Mouse (Mus musculus) large intestine, adult 2 months (tissue): Measurements from ENCODE around the gene Smc4. TPM values are rescaled to one million over a fixed set of nuclear protein-coding genes. Genes with fewer than 3 reads are reported as not detected.

Experiments used
- DNase-seq: peaks from one replicate; pipeline ENCODE4 v3.0.0-alpha.2; 2012; ENCODE audit warnings: low read depth, low spot score
- WGBS: fragments of 180-500 bp; shearing (Covaris S2); methylation state at CpG from one replicate; pipeline ENCODE4 v1.1.7; 2018; 5-methylcytosine and 5-hydroxymethylcytosine counted together
- polyA plus RNA-seq: library from polyadenylated mRNA; depleted of rRNA; stranded (reverse); fragments of >200 nt; gene quantifications from 2 replicates; pipeline ENCODE4 v1.2.3, GENCODE M21; 2012; rRNA removed

Smc4 gene
- polyA plus RNA-seq: 2.7 and 5.1 TPM in 2 replicates

DNA sequence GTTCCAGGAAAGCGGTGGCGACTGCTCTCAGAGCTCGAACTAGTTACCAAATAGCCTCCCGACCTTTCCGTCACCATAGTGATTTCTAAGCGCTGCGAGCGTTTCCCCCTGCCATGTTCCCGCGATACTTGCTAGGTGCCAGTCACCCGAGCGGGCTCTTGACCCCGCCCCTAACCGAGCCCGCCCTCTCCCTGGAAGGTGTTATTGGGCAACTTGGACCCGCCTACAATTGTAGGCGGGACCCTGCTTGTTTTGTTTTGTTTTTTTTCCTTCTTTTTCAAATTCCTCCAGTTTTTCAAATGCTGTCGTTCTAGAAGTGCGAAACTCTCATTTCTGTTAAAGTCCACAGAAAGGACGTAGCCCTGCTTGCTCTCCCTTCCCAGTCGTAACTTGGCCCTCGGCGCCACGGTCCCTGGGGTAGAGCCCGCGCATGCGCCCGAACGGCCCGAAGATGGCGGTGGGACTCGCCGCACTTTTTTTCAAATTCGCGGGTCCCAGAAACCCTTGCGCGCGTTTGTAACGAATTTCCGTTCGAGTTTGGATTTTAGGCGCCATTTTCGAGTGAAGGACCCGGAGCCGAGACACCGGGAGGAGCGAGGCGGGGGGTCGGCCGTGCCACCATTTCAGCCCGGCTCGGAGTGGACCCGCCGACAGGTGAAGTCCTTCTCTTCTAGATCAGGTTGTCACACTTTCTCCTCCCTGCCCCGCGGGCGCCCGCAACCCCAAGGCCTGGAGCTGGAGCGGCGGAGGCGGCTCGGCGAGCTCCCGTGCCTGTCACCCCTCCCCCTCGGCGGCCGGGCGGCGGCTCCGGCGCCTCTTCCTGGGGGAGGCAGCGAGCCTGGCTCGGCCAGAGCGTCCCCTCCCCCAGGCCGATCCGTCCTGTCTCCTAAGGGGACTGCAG, at the start of gene Smc4, which contains the start of gene Ift80:
Gene Smc4, plus strand, starts transcription at position 302 of the 901 bp plus-strand sequence.
Gene Ift80, minus strand, starts transcription at position 134 of the 901 bp plus-strand sequence.
- peak; percentile 91 for DNase-seq
- WGBS: under 1% methylated on average over 76 of the region's 76 CpGs

DNA sequence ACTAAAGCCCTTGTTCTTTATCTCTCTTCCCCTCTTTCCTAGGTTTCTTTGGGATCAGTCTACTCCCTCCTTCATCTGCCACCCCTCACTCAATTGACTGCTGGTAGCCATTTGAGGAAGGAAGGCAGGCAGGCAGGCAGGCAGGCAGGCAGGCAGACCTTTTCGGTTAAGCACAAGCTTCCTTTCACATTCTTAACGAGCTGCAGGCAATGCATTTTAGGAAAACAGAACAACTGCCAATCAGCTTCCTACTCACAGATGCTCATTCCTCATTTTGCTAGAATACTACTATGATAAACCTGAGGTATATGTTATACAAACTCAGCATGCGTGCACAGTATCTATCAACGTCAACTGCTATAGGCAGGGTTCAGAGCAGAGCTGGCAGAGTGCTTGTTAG, 48.1 kb upstream of the Smc4 start:
- no peak for DNase-seq
- 59% methylated on average over 4 of the region's 4 CpGs for WGBS

DNA sequence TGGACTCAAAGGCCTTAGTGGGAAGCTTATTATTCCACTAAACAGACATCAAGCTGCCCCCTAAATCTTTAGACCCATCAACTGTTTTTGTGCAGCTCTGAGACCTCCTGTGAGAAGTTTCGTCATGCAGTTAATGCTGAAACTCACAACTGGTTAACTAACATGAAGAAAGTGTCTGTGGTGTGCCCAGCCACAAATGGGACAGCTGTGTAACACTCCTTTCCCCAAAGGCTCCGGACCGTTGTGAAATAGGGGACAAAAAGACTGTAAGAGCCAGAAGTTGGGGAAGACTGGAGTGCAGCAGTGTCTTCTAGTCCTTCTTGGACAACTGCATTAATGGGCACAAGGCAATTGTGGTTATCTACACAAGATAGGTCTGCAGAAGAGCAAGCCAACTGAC, 47.1 kb upstream of the Smc4 start:
- WGBS: 89% methylated on average over 3 of the region's 3 CpGs
- DNase-seq: no peak

DNA sequence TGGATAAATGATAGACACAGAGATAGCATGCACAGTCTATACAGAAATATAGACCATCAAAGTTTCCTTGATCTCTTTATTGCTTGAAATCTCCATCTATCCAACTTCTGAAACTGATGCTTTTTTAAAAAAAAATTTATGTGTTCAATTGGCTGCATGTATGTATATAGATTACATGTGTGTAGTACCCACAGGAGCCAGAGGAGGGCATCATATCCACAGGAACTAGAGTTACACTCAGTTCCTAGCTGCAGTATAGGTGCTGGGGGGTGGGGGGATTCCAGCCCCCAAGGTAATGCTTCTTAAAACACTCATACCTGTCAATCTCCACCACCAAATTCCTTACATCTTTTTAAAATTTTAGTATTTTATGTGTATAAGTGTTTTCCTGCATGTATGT, 39.9 kb upstream of the Smc4 start:
- DNase-seq: no peak

DNA sequence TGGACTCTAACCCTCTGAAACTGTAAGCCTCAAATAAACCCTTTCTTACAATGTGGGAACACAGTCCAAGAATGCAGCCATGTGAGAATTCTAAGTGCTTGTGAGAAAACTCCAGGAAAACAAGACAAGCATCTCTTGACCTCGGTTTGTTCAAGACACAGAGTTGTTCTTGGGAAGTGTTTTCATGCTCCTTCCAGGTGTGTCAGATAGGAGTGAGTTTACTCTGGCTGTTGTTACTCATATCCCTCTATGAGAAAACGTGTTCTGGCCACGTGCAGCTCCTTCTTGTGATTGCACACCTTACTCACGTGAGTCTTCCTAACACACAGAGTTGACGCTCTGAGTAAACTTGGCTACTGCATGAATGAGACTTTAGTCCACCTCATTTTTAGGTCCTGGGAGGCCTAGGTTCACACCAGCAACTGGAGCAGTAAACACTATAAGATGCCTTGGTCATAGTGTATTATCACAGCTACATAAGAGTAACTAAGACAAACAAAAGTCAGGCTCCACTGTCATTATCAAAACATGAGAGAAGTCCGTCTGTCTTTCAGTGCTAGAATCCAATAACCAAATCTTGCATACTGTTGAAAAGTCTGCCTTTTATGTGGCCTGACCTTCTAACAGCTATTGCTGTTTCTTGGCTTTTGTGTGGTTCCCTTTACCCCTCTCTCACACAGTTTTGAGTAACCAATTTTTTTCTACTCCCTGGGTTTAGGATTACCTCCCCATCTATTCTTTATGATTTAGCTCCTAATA, 37.8 kb upstream of the Smc4 start:
- WGBS: 93% methylated on average over 6 of the region's 6 CpGs
- no peak for DNase-seq

DNA sequence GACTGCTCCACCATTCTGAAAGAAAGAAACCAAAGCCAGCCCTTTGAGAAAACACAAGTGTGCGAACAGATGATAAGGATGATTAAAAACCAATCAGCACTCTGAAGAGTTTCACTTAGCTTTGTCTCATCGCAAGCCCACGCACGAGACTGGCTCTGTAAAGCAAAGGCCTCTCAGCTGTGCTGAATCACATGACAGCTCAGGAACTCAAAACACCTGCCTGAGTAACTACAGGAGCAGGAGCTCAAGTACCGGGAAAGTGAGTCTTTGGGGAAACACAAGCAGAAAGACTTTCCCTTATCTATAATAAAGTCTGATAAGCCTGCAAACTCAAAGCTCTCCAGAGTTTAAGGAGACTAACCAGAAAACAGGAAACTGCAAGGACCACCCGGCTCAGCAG, 37.1 kb upstream of the Smc4 start:
- DNase-seq: no peak
- WGBS: 78% methylated on average over 6 of the region's 6 CpGs

DNA sequence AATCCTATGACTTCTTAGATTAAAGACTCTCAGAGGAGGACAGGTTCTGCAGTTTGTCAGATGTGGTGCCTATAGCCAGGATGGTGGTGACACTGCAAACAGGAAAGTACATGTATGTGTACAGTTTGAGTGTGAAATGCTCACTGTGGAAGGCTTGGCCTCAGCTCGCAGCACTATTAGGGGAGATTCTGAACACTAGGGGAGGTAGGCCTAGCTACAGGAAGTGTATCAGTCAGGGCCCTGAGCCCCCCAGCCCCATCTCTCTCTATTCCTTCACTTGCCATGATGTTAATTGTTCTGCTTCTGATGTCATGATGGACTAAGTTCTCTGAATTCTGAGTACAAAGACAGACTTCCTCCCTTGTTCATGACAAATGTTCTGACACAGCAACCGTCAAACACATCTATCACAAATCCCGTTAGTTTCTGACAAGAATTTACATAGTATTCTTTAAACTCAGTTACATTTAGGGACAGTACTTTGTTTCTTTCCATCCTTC, 35.4 kb upstream of the Smc4 start:
- no peak for DNase-seq
- WGBS: 93% methylated on average over 3 of the region's 3 CpGs

DNA sequence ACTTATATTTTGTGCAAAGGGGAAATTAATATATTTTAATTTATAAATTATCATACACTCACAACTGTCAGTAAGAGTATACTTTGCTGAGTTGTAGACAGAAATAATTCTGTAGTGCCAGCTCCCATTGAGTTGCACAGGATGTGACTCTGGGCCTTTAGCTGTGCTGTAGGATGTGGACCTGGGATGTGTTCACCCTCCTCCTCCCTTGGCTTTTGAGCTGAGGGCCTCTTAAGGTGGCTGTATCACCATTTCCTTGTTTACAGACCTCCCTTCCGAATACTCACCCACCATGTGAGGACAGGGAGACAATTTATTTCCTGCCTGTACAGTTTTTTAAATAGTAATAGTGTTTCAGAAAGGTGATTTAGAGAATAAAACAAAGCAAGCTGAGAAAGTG, 31.0 kb upstream of the Smc4 start:
- 17% methylated on average over 1 of the region's 1 CpGs for WGBS

DNA sequence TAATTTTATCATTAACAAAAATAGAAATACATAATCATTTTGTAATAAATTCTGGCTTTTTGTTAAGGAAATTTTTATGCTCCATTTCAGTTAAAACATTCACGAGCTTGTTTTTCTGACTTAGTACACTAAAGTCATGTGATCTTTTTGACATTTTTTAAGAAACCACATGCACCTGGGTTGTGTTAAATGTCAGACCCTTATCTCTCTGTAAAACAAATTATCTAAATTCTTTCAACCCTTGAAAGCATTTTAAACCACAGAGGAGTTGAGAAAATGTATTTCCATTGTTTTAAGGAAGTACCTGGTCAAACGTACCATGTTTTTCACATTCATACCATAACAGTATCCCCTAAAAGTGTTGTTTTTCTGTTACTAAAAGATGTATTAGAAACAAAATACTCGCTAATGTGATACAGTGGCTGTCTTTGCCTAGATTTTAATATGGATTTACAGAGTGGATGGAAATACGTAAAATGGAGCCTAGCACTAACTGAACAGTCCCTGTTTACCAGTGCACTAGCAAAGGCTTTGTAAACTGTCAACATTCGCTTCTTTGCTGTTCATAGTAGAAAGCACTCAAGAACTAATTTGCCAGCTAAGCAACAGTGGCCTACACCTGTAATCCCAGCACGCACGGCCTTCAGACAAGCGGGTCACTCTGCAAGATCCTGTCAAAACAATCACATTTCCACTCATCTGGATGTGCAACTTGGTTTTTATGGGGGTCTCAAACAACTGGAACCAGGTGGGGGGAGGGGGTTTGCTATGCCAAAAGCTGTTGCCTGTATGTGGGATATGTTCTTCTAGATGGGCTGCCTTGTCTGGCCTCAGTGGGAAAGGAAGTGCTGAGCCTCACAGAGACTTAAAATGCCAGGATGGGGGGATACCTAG, 29.7 kb upstream of the Smc4 start:
- 92% methylated on average over 8 of the region's 8 CpGs for WGBS
- no peak for DNase-seq

More for the DNA sequence above, 31.0 kb upstream of the Smc4 start:
- DNase-seq: no peak

DNA sequence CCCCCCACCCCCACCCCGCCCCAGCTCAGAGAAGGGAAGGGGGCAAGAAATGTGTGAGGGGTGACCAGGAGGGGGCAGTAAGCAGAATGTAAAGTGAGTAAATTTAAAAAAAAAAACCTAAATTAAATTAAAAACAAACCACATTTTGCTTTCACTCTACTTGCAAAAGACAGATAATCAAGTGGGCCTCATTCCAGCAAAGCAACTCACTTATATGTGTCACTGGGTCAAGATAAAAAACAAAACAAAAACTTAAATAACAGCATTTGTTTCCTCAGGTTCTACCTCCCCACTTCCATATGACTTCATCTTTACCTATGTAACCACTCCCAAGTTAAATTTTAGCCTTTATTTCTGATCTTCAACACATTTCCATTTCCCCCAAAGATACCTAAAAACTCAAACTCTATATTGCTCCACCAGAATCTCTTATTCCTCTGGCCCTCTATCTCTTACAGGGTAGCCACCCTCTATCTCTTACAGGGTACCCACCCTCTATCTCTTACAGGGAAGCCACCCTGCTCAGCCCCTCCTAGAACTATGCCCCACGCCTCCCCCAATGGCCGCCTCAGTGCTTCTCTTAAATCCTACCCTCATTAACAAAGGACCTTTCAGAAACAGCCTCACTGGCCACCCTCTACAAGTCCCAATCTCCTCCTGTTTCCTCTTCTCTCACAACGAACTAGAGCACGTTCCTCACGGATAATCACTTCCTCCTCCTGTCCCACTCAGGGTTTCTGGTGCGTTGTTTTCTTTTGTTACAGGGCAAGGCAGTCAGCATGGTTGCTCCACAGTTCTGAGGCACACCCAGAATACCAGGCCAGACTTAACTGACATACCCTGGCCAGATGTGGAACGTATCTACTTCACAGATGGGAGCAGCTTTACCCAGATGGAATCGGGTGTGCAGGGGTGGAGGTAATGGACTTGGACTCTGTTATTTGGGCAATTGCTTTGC, 28.7 kb upstream of the Smc4 start:
- 40% methylated on average over 9 of the region's 9 CpGs for WGBS
- no peak for DNase-seq

DNA sequence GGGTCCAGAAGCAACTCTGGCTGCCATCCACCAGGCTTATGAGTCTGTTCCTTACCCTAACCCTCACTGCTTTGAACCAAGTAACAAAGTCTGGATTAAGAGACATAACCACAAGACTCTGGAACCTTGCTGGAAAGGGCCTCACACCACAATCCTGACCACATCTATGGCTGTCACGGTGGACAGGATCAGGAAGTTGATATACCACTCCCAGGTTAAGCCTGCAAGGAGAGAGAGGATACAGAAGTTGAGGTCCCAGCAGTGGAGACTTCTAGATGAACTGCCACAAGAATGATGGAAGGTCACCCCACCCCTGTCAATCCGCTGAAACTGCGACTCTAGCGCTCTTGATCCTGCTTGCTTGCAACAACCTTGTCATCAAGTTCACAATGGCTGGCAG, 26.8 kb upstream of the Smc4 start:
- 92% methylated on average over 4 of the region's 4 CpGs for WGBS

DNA sequence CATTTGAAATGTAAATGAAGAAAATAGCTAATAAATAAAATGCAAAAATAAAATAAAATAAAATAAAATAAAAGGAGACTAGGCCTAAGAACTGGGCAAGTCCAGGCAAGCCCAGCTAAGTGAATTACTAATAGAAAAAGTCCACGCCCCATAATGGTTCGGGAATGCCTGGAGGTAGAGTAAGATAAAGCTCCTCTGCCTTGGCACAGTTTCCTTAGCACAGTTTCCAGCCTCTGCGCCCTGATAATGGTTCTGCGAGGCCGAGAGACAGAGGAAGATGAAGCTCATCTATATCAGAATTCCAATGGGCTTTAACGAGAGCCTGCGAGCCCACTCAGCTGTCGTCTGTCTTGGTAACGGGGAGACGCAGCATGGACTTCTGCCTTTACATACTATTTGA, 25.4 kb upstream of the Smc4 start:
- 91% methylated on average over 10 of the region's 10 CpGs for WGBS
- DNase-seq: no peak

More for the DNA sequence above, 26.8 kb upstream of the Smc4 start:
- no peak for DNase-seq

DNA sequence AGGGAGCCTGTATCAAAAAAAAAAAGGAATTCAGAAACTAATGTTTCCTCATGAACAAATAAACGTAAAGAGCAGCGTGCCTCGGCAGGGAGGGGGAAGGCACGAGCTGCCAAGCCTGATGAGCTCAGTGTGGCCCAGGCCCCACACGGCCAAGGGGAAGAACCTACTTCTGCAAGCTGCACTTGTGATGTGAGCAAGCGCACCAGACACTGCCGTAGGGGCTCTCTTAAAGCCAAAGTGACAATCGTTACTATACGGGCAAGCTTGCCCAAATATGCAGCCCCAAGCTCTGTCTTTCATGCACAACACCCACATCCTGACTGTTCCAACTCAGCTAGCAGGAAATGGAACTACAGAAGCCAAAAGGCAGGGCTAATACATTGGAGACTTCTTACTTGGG, 23.6 kb upstream of the Smc4 start:
- WGBS: 29% methylated on average over 9 of the region's 9 CpGs
- DNase-seq: no peak

DNA sequence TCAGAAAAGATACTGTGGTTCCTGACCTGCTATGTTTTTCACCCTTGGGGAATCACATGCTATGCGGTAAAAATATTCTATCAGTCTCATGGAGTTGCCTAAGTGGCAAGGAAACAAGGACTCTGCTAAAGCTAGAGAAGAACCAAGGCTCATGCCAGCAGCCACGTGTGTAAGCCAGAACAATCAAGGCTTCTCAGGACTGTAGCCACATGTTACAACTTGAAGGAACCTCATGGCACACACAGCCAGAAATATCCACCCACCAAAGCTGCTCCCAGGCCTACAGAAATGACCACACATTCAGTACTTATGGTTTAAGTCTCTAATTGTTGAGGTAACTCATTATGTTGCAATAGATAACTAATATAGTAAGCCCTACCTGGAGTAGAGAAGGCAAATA, 18.0 kb upstream of the Smc4 start:
- DNase-seq: no peak
- WGBS: 79% methylated on average over 2 of the region's 2 CpGs

DNA sequence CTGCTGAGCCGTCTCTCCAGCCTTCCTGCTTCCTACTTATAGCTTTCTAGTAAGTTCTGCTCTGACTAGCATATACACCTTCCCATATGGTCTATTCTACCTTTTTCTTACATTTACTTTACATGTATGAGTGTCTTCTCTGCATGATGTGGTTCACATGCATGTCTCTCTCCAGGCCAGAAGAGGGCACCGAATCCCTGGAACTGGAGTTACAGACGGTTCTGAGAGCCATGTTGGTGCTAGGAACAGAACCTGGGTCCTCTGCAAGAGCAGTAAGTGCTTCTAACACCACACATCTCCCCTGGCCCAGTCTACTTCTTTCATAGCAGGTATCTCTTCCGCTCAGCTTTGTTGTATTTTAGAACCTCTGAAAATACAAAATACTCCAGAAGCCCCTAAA, 1.8 kb upstream of the Smc4 start:
- DNase-seq: no peak
- 91% methylated on average over 4 of the region's 4 CpGs for WGBS

DNA sequence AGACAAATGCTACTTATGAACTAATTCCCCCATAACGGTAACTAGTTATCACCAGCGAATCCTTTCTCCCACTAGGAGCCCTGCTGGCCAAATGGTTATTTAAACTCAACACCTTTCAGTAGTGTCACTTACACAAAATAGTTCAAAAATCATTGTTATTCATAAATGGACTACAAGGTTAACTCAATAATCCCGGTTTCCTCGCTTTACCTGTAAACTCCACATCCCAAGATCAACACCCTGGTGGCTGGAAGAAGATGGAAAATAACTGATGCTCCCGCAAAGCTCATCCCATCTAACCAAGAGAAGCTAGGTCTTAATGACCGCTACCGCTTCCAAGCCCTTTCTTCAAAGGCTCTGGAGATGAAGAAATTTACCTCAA, 492 bp upstream of the Smc4 start:
- DNase-seq: no peak
- under 1% methylated on average over 7 of the region's 7 CpGs for WGBS

DNA sequence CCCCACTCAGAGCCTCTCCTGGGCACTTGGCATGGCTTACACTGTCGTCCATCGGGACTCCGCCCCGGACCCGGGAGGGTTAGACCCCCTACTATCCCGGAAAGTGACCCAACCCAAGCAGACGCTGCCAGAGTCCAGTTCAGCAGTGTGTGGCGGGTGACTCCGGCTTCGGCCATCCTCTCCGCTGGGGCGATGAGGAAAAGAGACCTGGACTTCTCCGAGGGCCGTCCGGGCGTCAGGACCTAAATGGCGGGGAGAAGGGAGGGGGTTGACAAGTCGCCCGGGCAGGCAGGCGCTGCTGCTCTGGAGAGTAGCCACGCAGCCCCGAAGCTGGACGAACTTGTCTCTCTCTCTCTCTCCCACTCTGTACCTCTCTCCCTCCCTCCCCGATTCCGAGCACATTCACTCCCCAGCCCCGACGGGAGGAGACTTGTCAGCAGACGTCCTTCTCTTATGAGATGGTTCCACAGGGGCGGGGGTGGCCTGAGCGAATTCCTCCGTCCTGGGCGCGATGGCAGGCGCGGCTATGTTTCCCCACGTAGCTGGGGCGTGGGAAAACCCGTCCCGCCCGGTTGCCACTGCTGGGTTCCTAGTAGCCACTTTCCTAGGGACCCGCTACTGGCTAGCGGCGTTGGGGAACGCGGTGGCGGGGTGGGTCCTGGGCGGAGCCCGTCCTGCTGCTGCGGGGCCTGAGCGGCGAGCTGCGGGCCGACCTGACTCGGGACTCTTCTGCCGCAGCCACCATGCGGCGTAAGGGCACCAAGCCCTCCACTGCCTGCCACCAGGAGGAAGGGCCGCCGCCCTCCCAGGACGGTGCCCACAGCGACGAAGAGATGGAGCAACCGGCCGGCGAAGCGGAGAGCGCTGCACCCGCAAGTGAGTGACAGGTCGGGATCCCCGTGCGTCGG, 1.1 kb downstream of the Smc4 start:
- under 1% methylated on average over 72 of the region's 72 CpGs for WGBS
- DNase-seq: no peak
